Mouse (Mus musculus) limb, embryonic 10.5 days (tissue): ENCODE data around the gene Tardbp. TPM values are rescaled to one million over a fixed set of nuclear protein-coding genes. Genes with fewer than 3 reads are reported as not detected.

Experiments
- DNase-seq: peaks from one replicate; pipeline ENCODE4 v3.0.0-alpha.2; 2017; ENCODE audit warnings: low spot score
- H3K27ac ChIP-seq: fragments of 300-500 bp; sonication (generic); 2 replicates; pipeline ENCODE4 v1.5.1; 2016; ENCODE audit warnings: mild to moderate bottlenecking
- H3K27me3 ChIP-seq: fragments of 300-500 bp; sonication (generic); 2 replicates; pipeline ENCODE4 v1.6.1; 2016; ENCODE audit warnings: low read depth, mild to moderate bottlenecking; ENCODE audit not compliant: poor library complexity, severe bottlenecking
- H3K36me3 ChIP-seq: fragments of 300-500 bp; sonication (generic); 2 replicates; pipeline ENCODE4 v1.6.1; 2016; ENCODE audit warnings: mild to moderate bottlenecking, moderate library complexity
- H3K4me1 ChIP-seq: fragments of 300-500 bp; sonication (generic); 2 replicates; pipeline ENCODE4 v1.6.1; 2016
- H3K4me3 ChIP-seq: fragments of 300-500 bp; sonication (generic); 2 replicates; pipeline ENCODE4 v1.5.1; 2016; ENCODE audit warnings: mild to moderate bottlenecking, moderate library complexity
- H3K9me3 ChIP-seq: fragments of 300-500 bp; sonication (generic); replicated peaks from 2 replicates; pipeline ENCODE4 v1.6.1; 2016; ENCODE audit warnings: mild to moderate bottlenecking
- WGBS: fragments of 180-500 bp; shearing (Covaris S2); methylation state at CpG from one replicate; pipeline ENCODE4 v1.1.7; 2016; 5-methylcytosine and 5-hydroxymethylcytosine counted together
- polyA plus RNA-seq: library from polyadenylated mRNA; unstranded; fragments of >200 nt; fragmentation: Nextera tagmentation; extraction: Ambion mirVana; gene quantifications from 2 replicates; pipeline ENCODE4 v1.2.1, GENCODE M21; 2016

Tardbp gene
- polyA plus RNA-seq, 1 experiment from 2014 or later: 455 TPM

GRCm38 (mm10) chr4:148591171-148591630 lies 35.6 kb downstream of the Tardbp start, which contains the start of gene Srm:
Gene Srm (plus strand): TSS chr4:148591503.
- peak; percentile 96 for DNase-seq

GRCm38 (mm10) chr4:148590421-148591170 lies 36.2 kb downstream of the Tardbp start:
- peak; percentile 49 for DNase-seq
- H3K4me3 ChIP-seq: peak overlapping the region; percentile 89
- H3K27ac ChIP-seq: peak overlapping the region; percentile 89
- H3K36me3 ChIP-seq: peaks cover 39% of the 10 kb centered on the region
- 8% methylated on average over 18 of the region's 18 CpGs for WGBS
- no peaks in the 10 kb centered on the region for H3K9me3 ChIP-seq
- H3K27me3 ChIP-seq: no peaks in the 10 kb centered on the region
- peaks cover 35% of the 10 kb centered on the region for H3K4me1 ChIP-seq

More at GRCm38 (mm10) chr4:148591171-148591630, 35.6 kb downstream of the Tardbp start, which contains the start of gene Srm:
- Histone ChIP-seq H3K9me3 (no peaks in the 10 kb centered on the region), H3K27me3 (no peaks in the 10 kb centered on the region), H3K36me3 (peaks cover 45% of the 10 kb centered on the region), H3K4me3 (peak within 1 kb of the TSS; percentile 89), H3K27ac (peak within 1 kb of the TSS; percentile 89), H3K4me1 (peaks cover 35% of the 10 kb centered on the region)
- WGBS: under 1% methylated on average over 50 of the region's 50 CpGs

- Histone ChIP-seq H3K27ac (no peak overlapping the region), H3K4me3 (no peak overlapping the region), H3K9me3 (no peaks in the 10 kb centered on the region), H3K36me3 (peaks cover 28% of the 10 kb centered on the region), H3K27me3 (no peaks in the 10 kb centered on the region), H3K4me1 (peaks cover 35% of the 10 kb centered on the region)
- WGBS: 62% methylated on average over 7 of the region's 8 CpGs
- DNase-seq: no peak
Measured at GRCm38 (mm10) chr4:148589565-148589964, 37.3 kb downstream of the Tardbp start.

DNA sequence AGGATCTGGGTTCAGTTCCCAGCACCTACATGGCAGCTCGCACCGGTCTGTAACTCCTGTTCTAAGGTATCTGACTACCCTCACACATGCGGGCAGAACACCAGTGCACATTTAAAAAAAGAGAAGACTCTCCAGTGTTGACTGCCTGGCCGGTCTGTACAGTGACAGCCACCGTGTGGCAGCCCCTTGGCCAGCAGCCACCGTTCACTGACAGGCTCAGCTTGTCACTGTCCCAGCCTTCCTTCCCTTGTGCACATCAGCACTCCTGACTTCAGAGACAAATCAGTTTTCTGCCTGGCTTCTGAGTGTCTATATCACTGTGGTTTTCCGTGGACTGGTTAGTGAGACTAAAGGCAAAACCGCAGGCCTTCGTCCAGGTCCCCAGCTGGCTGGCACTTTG lies 38.0 kb downstream of the Tardbp start:
- no peak for DNase-seq
- 90% methylated on average over 9 of the region's 9 CpGs for WGBS
- Histone ChIP-seq H3K36me3 (peaks cover 20% of the 10 kb centered on the region), H3K9me3 (no peaks in the 10 kb centered on the region), H3K4me1 (peaks cover 33% of the 10 kb centered on the region), H3K4me3 (no peak overlapping the region), H3K27ac (no peak overlapping the region), H3K27me3 (no peaks in the 10 kb centered on the region)

DNA sequence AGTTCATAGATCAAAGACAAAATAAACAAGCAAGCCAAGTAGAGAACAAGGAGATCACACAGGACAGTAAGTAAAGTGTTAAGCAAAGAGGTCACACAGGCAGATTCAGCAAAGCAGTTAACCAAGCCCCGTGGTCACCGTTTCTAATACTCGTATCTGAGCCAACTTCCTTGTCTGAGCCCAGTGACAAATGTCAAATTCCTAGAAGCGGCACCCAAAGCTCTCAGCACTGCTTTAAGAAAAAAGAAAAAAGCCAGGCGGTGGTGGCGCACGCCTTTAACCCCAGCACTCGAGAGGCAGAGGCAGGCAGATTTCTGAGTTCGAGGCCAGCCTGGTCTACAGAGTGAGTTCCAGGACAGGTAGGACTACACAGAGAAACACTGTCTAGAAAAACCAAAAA lies 40.2 kb downstream of the Tardbp start:
- no peak for DNase-seq
- WGBS: 84% methylated on average over 9 of the region's 9 CpGs
- H3K9me3 ChIP-seq: no peaks in the 10 kb centered on the region

DNA sequence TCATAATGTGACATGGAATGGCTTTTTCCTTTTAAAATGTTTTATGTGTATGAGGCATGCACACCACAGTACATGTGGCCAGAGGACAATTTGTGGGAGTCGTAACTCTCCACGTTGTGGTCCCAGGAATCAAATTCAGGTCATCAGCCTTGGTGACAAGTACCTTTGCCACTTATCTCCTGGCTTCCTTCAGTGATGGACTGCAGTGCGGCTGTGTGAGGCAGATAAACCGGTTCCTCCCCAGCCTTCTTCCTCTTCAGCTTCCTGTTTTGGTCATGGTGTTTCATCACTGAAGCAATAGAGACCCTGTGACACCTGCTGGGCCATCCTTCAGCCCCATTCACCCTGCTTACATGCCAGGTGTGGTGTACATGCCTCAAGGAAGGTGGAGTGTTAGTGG lies 43.6 kb downstream of the Tardbp start:
- 76% methylated on average over 4 of the region's 4 CpGs for WGBS
- Histone ChIP-seq H3K9me3 (no peaks in the 10 kb centered on the region), H3K4me3 (no peak overlapping the region), H3K36me3 (peaks cover 53% of the 10 kb centered on the region), H3K27me3 (no peaks in the 10 kb centered on the region), H3K27ac (no peak overlapping the region), H3K4me1 (no peaks in the 10 kb centered on the region)
- DNase-seq: no peak

More for the DNA sequence above, 40.2 kb downstream of the Tardbp start:
- no peak overlapping the region for H3K4me3 ChIP-seq
- H3K27me3 ChIP-seq: no peaks in the 10 kb centered on the region
- no peak overlapping the region for H3K27ac ChIP-seq
- H3K36me3 ChIP-seq: peaks cover 23% of the 10 kb centered on the region
- H3K4me1 ChIP-seq: peaks cover 14% of the 10 kb centered on the region

GRCm38 (mm10) chr4:148581422-148581821 lies 45.4 kb downstream of the Tardbp start:
- no peaks in the 10 kb centered on the region for H3K27me3 ChIP-seq
- peaks cover 71% of the 10 kb centered on the region for H3K36me3 ChIP-seq
- no peaks in the 10 kb centered on the region for H3K4me1 ChIP-seq
- no peaks in the 10 kb centered on the region for H3K9me3 ChIP-seq
- whole genome bisulfite sequencing: 93% methylated on average over 5 of the region's 5 CpGs
- no peak overlapping the region for H3K27ac ChIP-seq
- no peak overlapping the region for H3K4me3 ChIP-seq
- no peak for DNase-seq

GRCm38 (mm10) chr4:148580765-148581164 lies 46.1 kb downstream of the Tardbp start:
- Histone ChIP-seq H3K27me3 (no peaks in the 10 kb centered on the region), H3K36me3 (peaks cover 78% of the 10 kb centered on the region), H3K4me3 (no peak overlapping the region), H3K27ac (no peak overlapping the region), H3K9me3 (no peaks in the 10 kb centered on the region), H3K4me1 (no peaks in the 10 kb centered on the region)
- 92% methylated on average over 9 of the region's 9 CpGs for WGBS
- no peak for DNase-seq

DNA sequence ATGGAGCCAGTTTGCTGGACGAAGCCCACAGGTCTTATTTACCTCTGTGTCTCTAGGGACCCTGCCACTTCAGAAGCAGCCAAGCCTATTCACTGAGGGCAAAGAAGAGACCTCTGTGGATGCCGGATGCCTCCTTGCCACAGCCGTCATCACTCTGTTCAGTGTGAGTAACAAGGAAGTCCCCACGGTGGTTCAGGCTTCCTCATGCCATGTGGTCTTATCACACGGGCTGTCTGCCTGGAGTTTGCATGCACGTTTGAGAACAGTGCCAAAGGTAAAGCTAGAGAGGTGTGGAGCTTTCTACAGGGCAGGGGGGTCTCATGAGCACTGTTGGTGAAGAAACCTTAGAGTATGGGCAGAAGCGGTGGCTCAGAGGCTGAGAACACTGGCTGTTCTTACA lies 53.6 kb downstream of the Tardbp start:
- Histone ChIP-seq H3K4me3 (no peak overlapping the region), H3K4me1 (no peaks in the 10 kb centered on the region), H3K36me3 (peaks cover 100% of the 10 kb centered on the region), H3K27ac (no peak overlapping the region), H3K27me3 (no peaks in the 10 kb centered on the region), H3K9me3 (no peaks in the 10 kb centered on the region)
- WGBS: 91% methylated on average over 7 of the region's 7 CpGs
- no peak for DNase-seq

DNA sequence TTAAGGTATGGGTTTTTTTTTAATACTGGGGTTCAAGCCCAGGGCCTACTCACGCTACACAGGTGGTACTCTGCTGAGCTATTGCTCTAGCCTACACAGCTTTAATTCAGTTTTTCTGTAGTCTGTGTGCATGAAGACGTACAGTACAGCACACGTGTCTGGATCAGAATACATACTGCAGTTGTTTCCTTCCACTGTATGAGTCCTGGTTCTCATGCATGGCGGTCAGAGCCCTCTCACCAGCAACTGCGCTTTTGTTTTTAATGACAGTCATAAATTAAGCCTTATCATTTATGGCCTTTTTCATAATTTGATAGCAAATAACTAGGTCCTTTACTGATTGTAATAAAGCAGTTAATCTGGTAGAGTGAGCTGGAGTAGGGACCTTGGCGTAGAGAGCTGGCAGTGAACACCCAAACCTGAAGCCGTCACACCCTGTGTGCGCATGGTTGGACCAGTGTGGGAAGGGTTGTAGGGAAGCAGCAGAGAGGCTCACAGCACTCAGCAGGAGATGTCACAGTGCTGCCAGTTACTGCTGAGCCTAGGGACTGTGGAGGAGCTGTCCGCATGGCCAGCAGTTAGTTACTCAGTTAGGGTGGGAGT lies 56.0 kb downstream of the Tardbp start:
- H3K9me3 ChIP-seq: no peaks in the 10 kb centered on the region
- H3K36me3 ChIP-seq: peaks cover 100% of the 10 kb centered on the region
- no peak overlapping the region for H3K4me3 ChIP-seq
- 95% methylated on average over 9 of the region's 9 CpGs for WGBS
- no peaks in the 10 kb centered on the region for H3K27me3 ChIP-seq
- no peaks in the 10 kb centered on the region for H3K4me1 ChIP-seq
- DNase-seq: no peak
- H3K27ac ChIP-seq: no peak overlapping the region

DNA sequence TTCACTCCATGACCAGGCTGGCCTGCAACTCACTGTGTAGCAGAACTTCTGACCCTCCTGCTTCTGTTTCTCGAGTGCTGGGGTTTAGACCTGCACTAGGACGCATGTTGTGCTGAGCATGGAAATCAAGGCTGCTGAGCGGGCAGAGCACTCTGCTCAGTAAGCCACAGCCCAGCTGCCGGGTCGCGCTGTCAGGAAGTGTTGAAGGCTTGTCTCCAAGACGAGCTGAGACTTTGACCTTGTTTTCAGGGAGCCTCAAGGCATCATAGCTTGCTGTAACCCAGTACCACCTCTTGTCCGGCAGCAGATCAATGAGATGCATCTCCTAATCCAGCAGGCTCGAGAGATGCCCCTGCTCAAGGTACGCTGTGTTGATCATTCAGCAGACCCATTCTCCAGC lies 56.7 kb downstream of the Tardbp start:
- H3K36me3 ChIP-seq: peaks cover 100% of the 10 kb centered on the region
- no peaks in the 10 kb centered on the region for H3K27me3 ChIP-seq
- 92% methylated on average over 10 of the region's 10 CpGs for WGBS
- H3K4me3 ChIP-seq: no peak overlapping the region
- H3K27ac ChIP-seq: no peak overlapping the region
- H3K4me1 ChIP-seq: no peaks in the 10 kb centered on the region
- no peak for DNase-seq
- H3K9me3 ChIP-seq: no peaks in the 10 kb centered on the region

DNA sequence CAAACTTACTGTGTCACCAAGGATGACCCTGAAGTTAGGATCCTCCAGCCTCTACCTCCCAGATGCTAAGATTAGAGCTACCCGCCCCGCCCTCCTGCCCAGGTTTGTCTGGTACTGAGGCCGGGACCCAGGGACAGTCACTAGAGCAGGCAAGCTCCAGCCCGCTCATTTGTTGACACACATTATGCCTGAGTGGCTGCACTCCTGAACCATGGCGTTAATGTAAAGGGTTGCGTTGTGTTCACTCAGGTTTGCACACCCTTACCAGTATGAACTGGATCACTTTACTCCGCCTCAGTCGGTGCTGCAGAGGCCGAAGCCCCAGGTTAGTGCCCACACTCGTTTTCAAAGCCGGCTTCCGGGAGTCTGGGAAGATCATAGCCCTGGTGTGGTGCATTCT lies 63.2 kb downstream of the Tardbp start:
- WGBS: 94% methylated on average over 12 of the region's 12 CpGs
- H3K4me1 ChIP-seq: peaks cover 8% of the 10 kb centered on the region
- no peak overlapping the region for H3K27ac ChIP-seq
- DNase-seq: no peak
- peaks cover 95% of the 10 kb centered on the region for H3K36me3 ChIP-seq
- H3K9me3 ChIP-seq: no peaks in the 10 kb centered on the region
- H3K4me3 ChIP-seq: no peak overlapping the region
- H3K27me3 ChIP-seq: no peaks in the 10 kb centered on the region

GRCm38 (mm10) chr4:148562676-148563075 lies 64.1 kb downstream of the Tardbp start:
- Histone ChIP-seq H3K4me1 (peaks cover 14% of the 10 kb centered on the region), H3K9me3 (no peaks in the 10 kb centered on the region)
- 96% methylated on average over 17 of the region's 17 CpGs for WGBS

More at GRCm38 (mm10) chr4:148562676-148563075, 64.1 kb downstream of the Tardbp start:
- Histone ChIP-seq H3K36me3 (peaks cover 85% of the 10 kb centered on the region), H3K27me3 (no peaks in the 10 kb centered on the region), H3K27ac (no peak overlapping the region), H3K4me3 (no peak overlapping the region)
- DNase-seq: no peak
